Mouse (Mus musculus): Measurements from ENCODE around the gene Olfr715b. TPM values are rescaled to one million over a fixed set of nuclear protein-coding genes. Genes with fewer than 3 reads are reported as not detected.
"Not testable (repeated sequence)": the region's sequence is repeated elsewhere in the genome, so short reads cannot be mapped to it uniquely, and the experiment has no call there.

Gene Olfr715b
- total RNA-seq (2015) (not detected in 2 replicates), total RNA-seq (2017) (not detected in 2 replicates)

GRCm38 (mm10) chr7:107110269-107110668 is at the start of gene Olfr715b:
TSS of gene Olfr715b (minus strand) at chr7:107110369.
- not testable (repeated sequence) for ATAC-seq (ENCODE audit: poor library complexity, severe bottlenecking)

DNA sequence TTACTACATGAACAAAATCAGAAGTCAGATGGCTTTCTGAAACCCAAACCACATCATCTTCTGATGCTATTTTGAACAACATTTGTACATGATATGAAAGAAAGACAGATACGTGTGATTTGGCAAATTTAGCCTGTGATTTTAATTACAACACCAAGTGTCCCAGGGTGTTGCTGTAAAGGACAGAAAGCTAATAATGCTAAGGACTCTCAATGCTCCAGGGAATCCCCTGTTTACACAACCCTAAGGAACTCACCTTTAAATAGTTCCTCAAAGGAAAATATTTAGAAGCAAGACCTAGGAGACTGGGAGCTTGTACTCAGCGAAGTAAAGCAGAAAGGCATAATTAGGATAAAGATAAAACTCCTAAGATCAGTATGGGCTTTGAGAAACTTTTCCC is 27.9 kb upstream of the Olfr715b start, which contains the start of gene Olfr716:
Gene Olfr716 (plus strand): TSS at position 301 of the 400 bp plus-strand sequence.
- not testable (repeated sequence) for ATAC-seq (ENCODE audit: poor library complexity, severe bottlenecking)

GRCm38 (mm10) chr7:107130983-107131382 is 20.8 kb upstream of the Olfr715b start, which contains the start of gene Olfr715:
TSS of gene Olfr715 (minus strand) at chr7:107131083.
- not testable (repeated sequence) for ATAC-seq (ENCODE audit: poor library complexity, severe bottlenecking)

DNA sequence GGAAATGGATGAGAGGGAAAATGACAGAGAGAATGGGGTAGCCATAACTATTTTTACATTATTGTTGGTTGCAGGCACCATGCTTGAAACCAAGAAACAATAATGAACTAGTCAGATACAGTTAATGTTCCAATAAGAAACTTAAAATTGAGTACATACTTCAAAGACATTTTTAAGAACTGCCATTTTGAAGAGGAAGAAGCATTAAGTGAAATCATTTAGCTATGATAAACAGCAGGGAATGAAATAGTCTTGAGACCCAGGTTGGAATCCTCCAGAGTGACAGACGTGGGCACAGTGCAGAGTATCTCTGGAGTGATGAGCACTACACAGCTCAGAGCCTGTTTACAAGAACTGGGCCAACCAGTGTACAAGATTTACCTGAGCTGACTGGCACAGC is 17.2 kb downstream of the Olfr715b start, which contains the start of gene Olfr17:
Gene Olfr17 (plus strand): TSS at position 301 of the 400 bp plus-strand sequence.
- no peak for ATAC-seq (ENCODE audit: poor library complexity, severe bottlenecking)

DNA sequence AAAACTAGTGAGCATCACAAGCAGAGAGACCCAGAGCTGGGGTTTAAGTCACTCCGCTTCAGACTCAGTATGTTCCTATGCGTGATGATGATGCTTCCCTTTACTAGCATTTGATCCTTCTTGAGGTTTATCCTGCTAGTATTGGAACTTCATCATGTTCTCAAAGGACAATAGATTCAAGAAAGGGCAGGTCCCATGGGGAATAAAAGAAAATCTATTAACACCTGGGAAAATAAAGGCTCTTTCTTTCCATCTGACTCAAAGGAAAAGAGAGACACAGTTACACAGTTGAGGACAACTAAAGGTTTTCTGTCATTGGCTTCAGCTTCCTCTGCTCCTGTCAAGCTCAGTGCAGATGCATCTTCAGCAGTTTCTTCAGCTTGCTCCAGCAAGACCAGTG is 39.5 kb downstream of the Olfr715b start, which contains the start of gene Olfr714:
Gene Olfr714 (plus strand): TSS at position 301 of the 400 bp plus-strand sequence.
- ATAC-seq (ENCODE audit: poor library complexity, severe bottlenecking): no peak

Other genes with a start within 250 kb of the Olfr715b start
- not detected in 2 replicates for gene Olfr704, start 247.2 kb downstream of the Olfr715b start, total RNA-seq (2015)
- not detected in 2 replicates for gene Olfr704, start 247.2 kb downstream of the Olfr715b start, total RNA-seq (2017)
- not detected in 2 replicates for gene Olfr705, start 233.5 kb downstream of the Olfr715b start, total RNA-seq (2015)
- not detected in 2 replicates for gene Olfr705, start 233.5 kb downstream of the Olfr715b start, total RNA-seq (2017)
- gene Olfr706, start 222.2 kb downstream of the Olfr715b start, total RNA-seq (2015): not detected in 2 replicates
- gene Olfr706, start 222.2 kb downstream of the Olfr715b start, total RNA-seq (2017): not detected in 2 replicates
- not detected in 2 replicates for gene Olfr707, start 209.1 kb downstream of the Olfr715b start, total RNA-seq (2015)
- gene Olfr707, start 209.1 kb downstream of the Olfr715b start, total RNA-seq (2017): not detected in 2 replicates
- gene Olfr1532-ps1, start 202.4 kb downstream of the Olfr715b start, total RNA-seq (2015): not detected in 2 replicates
- not detected in 2 replicates for gene Olfr1532-ps1, start 202.4 kb downstream of the Olfr715b start, total RNA-seq (2017)
- gene Olfr709-ps1, start 178.2 kb downstream of the Olfr715b start, total RNA-seq (2015): not detected in 2 replicates
- not detected in 2 replicates for gene Olfr709-ps1, start 178.2 kb downstream of the Olfr715b start, total RNA-seq (2017)
- not detected in 2 replicates for gene Olfr710, start 162.1 kb downstream of the Olfr715b start, total RNA-seq (2015)
- not detected in 2 replicates for gene Olfr710, start 162.1 kb downstream of the Olfr715b start, total RNA-seq (2017)
- not detected in 2 replicates for gene Olfr6, start 146.4 kb downstream of the Olfr715b start, total RNA-seq (2015)
- not detected in 2 replicates for gene Olfr6, start 146.4 kb downstream of the Olfr715b start, total RNA-seq (2017)
- gene Olfr711, start 134.9 kb downstream of the Olfr715b start, total RNA-seq (2015): not detected in 2 replicates
- not detected in 2 replicates for gene Olfr711, start 134.9 kb downstream of the Olfr715b start, total RNA-seq (2017)
- not detected in 2 replicates for gene Olfr2, start 104.3 kb downstream of the Olfr715b start, total RNA-seq (2015)
- under 0.01 TPM in 1 of 2 replicates, not detected in the other for gene Olfr2, start 104.3 kb downstream of the Olfr715b start, total RNA-seq (2017)
- gene Olfr713, start 79.2 kb downstream of the Olfr715b start, total RNA-seq (2015): not detected in 2 replicates
- gene Olfr713, start 79.2 kb downstream of the Olfr715b start, total RNA-seq (2017): not detected in 2 replicates
- gene Olfr714, start 39.4 kb downstream of the Olfr715b start, total RNA-seq (2015): not detected in 2 replicates
- gene Olfr714, start 39.4 kb downstream of the Olfr715b start, total RNA-seq (2017): not detected in 2 replicates
- not detected in 2 replicates for gene Olfr17, start 17.1 kb downstream of the Olfr715b start, total RNA-seq (2015)
- gene Olfr17, start 17.1 kb downstream of the Olfr715b start, total RNA-seq (2017): not detected in 2 replicates
- gene Olfr715, start 20.7 kb upstream of the Olfr715b start, total RNA-seq (2015): not detected in 2 replicates
- not detected in 2 replicates for gene Olfr715, start 20.7 kb upstream of the Olfr715b start, total RNA-seq (2017)
- gene Olfr716, start 28.0 kb upstream of the Olfr715b start, total RNA-seq (2015): not detected in 2 replicates
- 0.07 TPM in 1 of 2 replicates, not detected in the other for gene Olfr716, start 28.0 kb upstream of the Olfr715b start, total RNA-seq (2017)
- not detected in 2 replicates for gene Nlrp14, start 56.6 kb upstream of the Olfr715b start, total RNA-seq (2015)
- not detected in 2 replicates for gene Nlrp14, start 56.6 kb upstream of the Olfr715b start, total RNA-seq (2017)
- not detected in 2 replicates for gene Rbmxl2, start 99.1 kb upstream of the Olfr715b start, total RNA-seq (2015)
- not detected in 2 replicates for gene Rbmxl2, start 99.1 kb upstream of the Olfr715b start, total RNA-seq (2017)